26 mouse cellular contexts compared by ENCODE assay signal in the genomic region with DNA sequence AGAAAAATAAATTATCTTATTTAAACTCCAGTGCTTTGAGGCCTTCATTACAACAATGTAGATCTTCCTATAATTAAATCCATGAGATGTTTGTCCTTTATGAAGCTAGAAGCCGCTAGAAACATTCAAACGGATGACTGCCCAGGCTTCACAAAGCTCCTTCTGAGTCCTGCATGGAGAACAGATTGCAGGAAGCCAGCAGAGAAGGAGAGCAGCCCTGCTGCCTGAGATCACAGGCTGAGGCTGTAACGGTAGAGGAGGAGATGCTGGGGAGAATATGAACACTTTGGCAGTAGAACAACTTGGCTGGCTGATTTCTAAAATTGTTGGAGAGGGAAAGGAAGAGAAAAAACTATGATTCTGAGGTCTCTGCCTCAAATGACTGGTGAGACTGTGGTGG. TPM values are rescaled to one million over a fixed set of nuclear protein-coding genes. Genes with fewer than 3 reads are reported as not detected.
DNase-seq lines count a peak whose midpoint lies in the region; ATAC-seq and TF ChIP-seq lines count a peak whose summit lies in the region.
"Had no signal": no experiment of that assay in that cellular context is flagged by ENCODE, and none has a peak within 500 bp of the region (broad histone marks: within the 10 kb centered on the region; RNA-seq: fewer than 3 reads in every experiment).

No protein-coding gene starts in this region.

- H3K4me2 ChIP-seq in forebrain, postnatal 0 days (ENCODE audit: low read depth): no peak overlapping the region
- no peak overlapping the region for H3K4me2 ChIP-seq in forebrain, embryonic 14.5 days (ENCODE audit: low read length)
- H3K4me2 ChIP-seq: heart, embryonic 12.5 days; kidney, embryonic 15.5 days; liver, embryonic 15.5 days; lung, embryonic 15.5 days; midbrain, embryonic 13.5 days; neural tube, embryonic 12.5 days had no signal

- peaks cover 4% of the 10 kb centered on the region for H3K4me1 ChIP-seq in forebrain, postnatal 0 days (ENCODE audit: insufficient read depth)
- H3K4me1 ChIP-seq in forebrain, embryonic 14.5 days (ENCODE audit: control insufficient read depth, insufficient read depth, low read length): no peaks in the 10 kb centered on the region
- H3K4me1 ChIP-seq: heart, embryonic 12.5 days; kidney, embryonic 15.5 days; liver, embryonic 15.5 days; lung, embryonic 15.5 days; megakaryocyte, embryonic 14.5 days; midbrain, embryonic 13.5 days; neural tube, embryonic 12.5 days had no signal

- H3K27ac ChIP-seq in forebrain, postnatal 0 days (ENCODE audit: low read depth, low read length): peak overlapping the region; percentile 60
- no peak overlapping the region for H3K27ac ChIP-seq in forebrain, embryonic 14.5 days (ENCODE audit: low read depth, low read length)
- H3K27ac ChIP-seq in layer of hippocampus, adult 2 months: peak overlapping the region; percentile 86
- H3K27ac ChIP-seq: kidney, embryonic 15.5 days; limb, embryonic 10.5 days; liver, embryonic 15.5 days; lung, embryonic 15.5 days; midbrain, embryonic 13.5 days; neural tube, embryonic 12.5 days had no signal

- H3K4me3 ChIP-seq in forebrain, postnatal 0 days (ENCODE audit: low read depth, low read length): no peak overlapping the region
- no peak overlapping the region for H3K4me3 ChIP-seq in forebrain, embryonic 14.5 days (ENCODE audit: low read depth, low read length)
- H3K4me3 ChIP-seq in layer of hippocampus, adult 2 months: no peak overlapping the region
- H3K4me3 ChIP-seq: heart, embryonic 12.5 days; kidney, embryonic 15.5 days; limb, embryonic 10.5 days; liver, embryonic 15.5 days; lung, embryonic 15.5 days; megakaryocyte, embryonic 14.5 days; midbrain, embryonic 13.5 days; neural tube, embryonic 12.5 days had no signal

- DNase-seq in forebrain, postnatal 0 days: peak; percentile 58
- DNase-seq in forebrain, embryonic 14.5 days (ENCODE audit: low spot score): no peak
- peak in 1 of 2 experiments; percentile 41 for DNase-seq in layer of hippocampus, adult 2 months (ENCODE audit: low spot score in 2 of 2)
- DNase-seq in layer of hippocampus, postnatal 10 days (ENCODE audit: low spot score in 2 of 2): no peak
- peak; percentile 79 for DNase-seq in brain, adult 2 months (ENCODE audit: low read depth, low spot score)
- DNase-seq in brain, embryonic 14.5 days (ENCODE audit: low read depth): peak; percentile 26
- DNase-seq in thymus, postnatal 4 days: no peak
- DNase-seq: adrenal gland, adult 8-10 months; cerebellum, postnatal 36 days; heart, postnatal 10 days; kidney, adult 11 months; kidney, postnatal 36 days; liver; lung, postnatal 36 days; retina, postnatal 1 day; spleen, adult 18-20 months had no signal

- no peak overlapping the region for H3K9ac ChIP-seq in forebrain, postnatal 0 days
- H3K9ac ChIP-seq in forebrain, embryonic 14.5 days (ENCODE audit: low read length): no peak overlapping the region
- H3K9ac ChIP-seq: heart, embryonic 12.5 days; kidney, embryonic 15.5 days; liver, embryonic 15.5 days; lung, embryonic 15.5 days; midbrain, embryonic 13.5 days; neural tube, embryonic 12.5 days had no signal

- no peaks in the 10 kb centered on the region for H3K36me3 ChIP-seq in forebrain, postnatal 0 days (ENCODE audit: insufficient read depth)
- H3K36me3 ChIP-seq in forebrain, embryonic 14.5 days (ENCODE audit: control insufficient read depth, insufficient read depth, low read length): no peaks in the 10 kb centered on the region
- H3K36me3 ChIP-seq: heart, embryonic 12.5 days; kidney, embryonic 15.5 days; limb, embryonic 10.5 days; liver, embryonic 15.5 days; lung, embryonic 15.5 days; midbrain, embryonic 13.5 days; neural tube, embryonic 12.5 days had no signal

- no peak for TF ChIP-seq CTCF in forebrain, postnatal 0 days (IDR thresholded peaks at IDR 0.05; ENCODE audit: low read depth)
- TF ChIP-seq CTCF in layer of hippocampus, adult 2 months (conservative IDR thresholded peaks at IDR 0.05): no peak
- no peak for TF ChIP-seq CTCF in brain, embryonic 14.5 days (IDR thresholded peaks at IDR 0.05; ENCODE audit: borderline replicate concordance, extremely low read depth, insufficient read depth, insufficient read length)

- TF ChIP-seq POLR2A in brain, embryonic 14.5 days (IDR thresholded peaks at IDR 0.05; ENCODE audit: borderline replicate concordance, extremely low read depth, insufficient read depth, insufficient read length, poor library complexity, severe bottlenecking): no peak

- ATAC-seq in forebrain, postnatal 0 days: peak; percentile 67
- ATAC-seq in forebrain, embryonic 14.5 days: no peak
- no peak for ATAC-seq in CD4-positive, CD25-positive, alpha-beta regulatory T cell, adult 4 months
- ATAC-seq: activated CD4-positive, CD25-positive, alpha-beta regulatory T cell, adult 4 months; midbrain, embryonic 13.5 days had no signal

- H3K9me3 ChIP-seq in forebrain, postnatal 0 days (ENCODE audit: low read length): no peaks in the 10 kb centered on the region
- no peaks in the 10 kb centered on the region for H3K9me3 ChIP-seq in forebrain, embryonic 14.5 days (replicated peaks; ENCODE audit: control insufficient read depth, low read length)
- H3K9me3 ChIP-seq: heart, embryonic 12.5 days; kidney, embryonic 15.5 days; limb, embryonic 10.5 days; liver, embryonic 15.5 days; lung, embryonic 15.5 days; midbrain, embryonic 13.5 days; neural tube, embryonic 12.5 days had no signal

- no peaks in the 10 kb centered on the region for H3K27me3 ChIP-seq in forebrain, postnatal 0 days (ENCODE audit: insufficient read depth, low read length)
- no peaks in the 10 kb centered on the region for H3K27me3 ChIP-seq in forebrain, embryonic 14.5 days (replicated peaks; ENCODE audit: control insufficient read depth, insufficient read depth, low read length)
- H3K27me3 ChIP-seq: heart, embryonic 12.5 days; kidney, embryonic 15.5 days; liver, embryonic 15.5 days; lung, embryonic 15.5 days; midbrain, embryonic 13.5 days; neural tube, embryonic 12.5 days had no signal

- WGBS in forebrain, postnatal 0 days: 27% methylated on average over 3 of the region's 3 CpGs
- WGBS in forebrain, embryonic 14.5 days: 60% methylated on average over 3 of the region's 3 CpGs

RNA-seq across cellular contexts. Expression of a gene that starts 48.1 kb away (rescaled TPM):
- 66.3 and 80.6 TPM in 2 replicates for total RNA-seq in forebrain, postnatal 0 days (2014; rRNA removed)
- 77.4 and 82.0 TPM in 2 replicates for polyA plus RNA-seq in forebrain, postnatal 0 days (2015; fragmentation: Nextera tagmentation; extraction: Ambion mirVana)
- polyA plus RNA-seq in forebrain, embryonic 14.5 days (2014; fragmentation: Nextera tagmentation; extraction: Ambion mirVana): 113 and 127 TPM in 2 replicates
- 10 to 100 TPM; 35.2 to 38.2 TPM for total RNA-seq in layer of hippocampus, adult 2 months (2021)
- total RNA-seq in layer of hippocampus, postnatal 10 days (2021): 10 to 100 TPM; 36.6 to 38.9 TPM
- 69.1 and 75.5 TPM in 2 replicates for polyA plus RNA-seq in brain, embryonic 14.5 days (2012; rRNA removed)
- 10 to 100 TPM; 43.4 to 49.9 TPM for polyA plus RNA-seq in CD4-positive, CD25-positive, alpha-beta regulatory T cell, adult 4 months (2017; shearing (Covaris generic))

Comparison
In these comparisons a context has a peak if more than half of its experiments do, and no peak if none do; other contexts are left out.
1. DNase-seq: peak in forebrain, postnatal 0 days (single experiment), brain, adult 2 months (single experiment) and brain, embryonic 14.5 days (single experiment); none in forebrain, embryonic 14.5 days (single experiment), layer of hippocampus, postnatal 10 days (0 of 2) and thymus, postnatal 4 days (single experiment).